Mouse (Mus musculus): Measurements from ENCODE around the gene Gng2.

Gng2 gene

DNA sequence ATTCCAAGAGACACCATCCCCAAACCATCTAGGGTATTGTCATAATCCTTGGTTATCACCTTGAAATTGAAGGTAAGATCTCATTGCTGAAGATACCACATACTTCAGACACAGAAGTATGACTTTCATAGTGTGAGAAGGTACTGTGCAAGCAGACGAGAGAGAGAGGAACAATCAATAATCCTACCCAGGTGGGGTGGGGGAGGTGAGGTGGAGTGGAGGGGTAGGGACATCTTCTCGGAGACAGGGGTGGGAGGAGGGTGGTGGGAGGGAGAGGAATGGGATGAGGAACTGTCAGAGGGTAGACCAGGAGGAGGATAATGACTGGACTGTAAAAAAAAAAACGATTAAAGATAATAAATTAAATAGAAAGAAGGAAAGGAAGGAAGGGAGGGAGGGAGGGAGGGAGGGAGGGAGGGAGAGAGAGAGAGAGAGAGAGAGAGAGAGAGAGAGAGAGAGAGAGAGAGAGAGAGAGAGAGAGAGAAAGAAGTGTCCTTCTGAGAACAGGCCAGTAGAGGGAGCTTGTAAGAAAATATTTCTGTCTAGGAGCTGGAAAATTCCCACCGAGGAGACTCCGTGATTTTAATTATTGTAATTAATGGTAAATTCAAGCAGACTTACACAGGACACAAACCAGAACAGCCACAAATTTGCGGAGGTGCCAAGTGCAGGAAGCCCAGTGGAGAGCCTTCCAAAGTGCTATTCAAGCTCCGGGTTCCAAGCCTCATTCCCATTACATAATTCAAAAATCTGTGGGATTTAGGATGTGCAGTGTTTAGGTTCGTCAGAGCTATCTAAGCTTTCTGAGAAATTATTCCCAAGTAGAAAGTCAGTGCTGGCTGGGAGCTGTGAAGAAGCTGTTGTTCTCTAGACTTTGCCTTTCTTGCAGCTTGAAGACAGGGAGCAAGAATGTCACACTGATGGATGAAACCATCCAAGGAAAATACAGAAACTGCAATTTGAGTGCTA is 118.3 kb downstream of the Gng2 start:
- peak; percentile 57 for DNase-seq

GRCm38 (mm10) chr14:19858279-19858678 is 119.1 kb downstream of the Gng2 start:
- DNase-seq: no peak

DNA sequence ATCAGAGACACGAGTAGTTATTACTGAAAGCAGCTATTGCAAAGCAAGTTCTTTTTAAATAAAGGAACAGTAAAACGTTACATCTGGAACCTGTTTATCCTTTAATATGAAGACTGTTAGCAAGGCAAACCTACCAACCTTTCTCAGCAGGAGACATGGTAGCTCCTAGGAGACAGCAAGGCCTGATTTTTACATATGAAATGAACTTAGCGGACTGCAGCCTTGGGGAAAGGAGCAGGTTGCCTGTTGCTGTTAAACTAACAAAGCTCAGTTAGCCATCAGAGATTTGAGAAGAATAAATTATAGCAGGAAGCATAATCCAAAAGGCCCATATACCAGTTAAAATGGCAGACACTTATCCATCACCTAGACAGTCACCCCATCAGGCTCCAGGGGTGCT is 124.0 kb downstream of the Gng2 start:
- DNase-seq: no peak

DNA sequence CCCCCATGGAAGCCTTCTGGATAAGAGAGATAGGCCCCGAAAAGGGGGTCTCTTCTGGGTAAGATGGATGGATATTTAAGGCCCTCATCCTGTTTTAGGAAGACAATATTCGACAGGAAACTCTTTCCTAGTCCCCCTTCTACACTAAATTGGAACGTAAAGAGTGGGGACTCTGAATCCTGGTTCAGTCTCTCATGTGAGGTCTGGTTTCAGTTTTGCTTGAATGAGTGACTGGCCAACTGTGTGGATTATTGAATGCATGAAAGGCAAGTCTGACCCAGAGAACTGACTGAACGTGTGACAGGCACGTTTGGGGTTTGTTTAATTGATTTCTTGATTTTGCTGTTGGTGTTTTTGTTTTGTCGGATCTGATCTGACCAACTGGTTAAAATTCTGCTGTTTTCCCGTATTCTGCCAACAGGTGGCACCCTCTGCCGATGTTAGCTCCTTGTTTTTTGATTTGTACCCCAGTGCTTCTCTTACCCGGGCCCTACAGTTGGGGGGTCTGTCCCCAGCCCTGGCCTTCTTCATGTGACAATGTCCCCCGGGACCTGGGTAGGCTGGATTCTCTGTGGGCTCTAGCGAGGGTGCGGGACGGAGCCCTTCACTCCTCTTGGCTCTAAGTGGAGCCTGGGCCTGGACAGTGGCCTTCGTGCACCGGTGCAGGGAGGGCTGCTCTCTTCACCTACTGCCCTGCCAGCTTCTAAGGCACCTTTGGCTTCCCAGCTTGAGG is 137.7 kb downstream of the Gng2 start:
- peak; percentile 75 for DNase-seq

GRCm38 (mm10) chr14:19836289-19836688 is 141.1 kb downstream of the Gng2 start:
- DNase-seq: no peak

DNA sequence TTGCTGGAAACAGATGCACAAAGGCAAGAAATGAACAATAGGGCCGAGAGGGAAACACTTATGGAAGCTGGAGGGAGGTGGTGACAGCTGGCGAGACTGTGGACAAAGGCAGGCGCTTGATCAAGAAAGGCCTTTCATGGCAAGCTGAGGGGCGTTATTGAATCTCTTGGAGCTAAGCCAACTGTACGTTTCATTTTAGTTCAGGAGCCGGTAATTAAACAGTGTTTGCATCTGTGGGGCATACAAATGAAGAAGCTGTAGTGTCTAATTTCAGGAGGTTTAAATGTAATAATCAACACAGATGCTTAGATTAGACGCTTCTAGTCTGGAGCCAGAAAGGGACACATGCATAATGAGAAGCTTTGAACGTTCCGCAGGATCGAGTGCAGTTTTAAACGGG is 151.9 kb downstream of the Gng2 start:
- peak; percentile 46 for DNase-seq

- peak; percentile 98 for DNase-seq
These were observed 153.9 kb downstream of the Gng2 start, which contains the start of gene Rtraf for GRCm38 (mm10) chr14:19823321-19824142. Gene Rtraf, minus strand, starts transcription at chr14:19823824.

Data from embryo, embryonic 11 days (tissue).